Mouse (Mus musculus) Patski (cell line): ENCODE measurements around the gene Scube3. TPM values are rescaled to one million over a fixed set of nuclear protein-coding genes. Genes with fewer than 3 reads are reported as not detected.

ENCODE experiments used
- ATAC-seq: fragments of 100-300 bp; one replicate; pipeline ENCODE4 v1.8.0; 2021
- CTCF ChIA-PET: fragments of 350-600 bp; sonication (Branson Sonifier 250); formaldehyde crosslinking; loops from one replicate; lab custom pipeline; 2022; ENCODE audit warnings: inconsistent platforms; lab: Charles Lee
- POLR2A ChIA-PET: fragments of 350-600 bp; sonication (Branson Sonifier 250); formaldehyde crosslinking; loops from one replicate; lab custom pipeline; 2022; ENCODE audit warnings: antibody characterized with exemption, inconsistent platforms; lab: Charles Lee
- DNase-seq: peaks from one replicate; pipeline ENCODE4 v3.0.0-alpha.2; 2011; ENCODE audit warnings: low read depth, low spot score
- H3K27me3 ChIP-seq: fragments of 371-371 bp; one replicate; pipeline ENCODE4 v1.5.1; 2021
- CTCF ChIP-seq: fragments of 100-300 bp; IDR thresholded peaks from one replicate; pipeline ENCODE4 v1.5.1; 2021
- in situ Hi-C: fragments of 300-500 bp; cut with MboI; formaldehyde crosslinking; loops from 3 replicates; pipeline ENCODE4 v1.11.1; 2018; ENCODE audit warnings: low pct_unique_long_range_greater_than_20kb, mixed read lengths
- polyA plus RNA-seq: library from polyadenylated mRNA; unstranded; gene quantifications from one replicate; pipeline ENCODE4 v1.2.3, GENCODE M21; 2021

The Scube3 gene
- polyA plus RNA-seq, 1 experiment from 2014 or later = 17.9 TPM

- in situ Hi-C loops = no loop called here
Observed at GRCm38 (mm10) chr17:28144241-28144640, 2.3 kb downstream of the Scube3 start.

GRCm38 (mm10) chr17:28148288-28148687 is 6.3 kb downstream of the Scube3 start:
- CTCF ChIA-PET = interaction anchor here (1.0 to 1.9 kb wide), 4 partner anchors 14 to 63 kb away, joined by 3 to 6 read pairs (median 4); no protein-coding TSS in a partner anchor
- no peaks in the 10 kb centered on the region for H3K27me3 ChIP-seq
- ATAC-seq = no peak

More at GRCm38 (mm10) chr17:28144241-28144640, 2.3 kb downstream of the Scube3 start:
- CTCF ChIA-PET = interaction anchor here (1.4 to 4.3 kb wide), 4 partner anchors 10 to 59 kb away, joined by 6 to 16 read pairs (median 10); no protein-coding TSS in a partner anchor
- POLR2A ChIA-PET = interaction anchor here (0.6 kb wide), 1 partner anchor 34 kb away, joined by 7 read pairs; no protein-coding TSS in a partner anchor
- H3K27me3 ChIP-seq = no peaks in the 10 kb centered on the region
- no peak for TF ChIP-seq CTCF
- ATAC-seq (no peak), DNase-seq (no peak)

DNA sequence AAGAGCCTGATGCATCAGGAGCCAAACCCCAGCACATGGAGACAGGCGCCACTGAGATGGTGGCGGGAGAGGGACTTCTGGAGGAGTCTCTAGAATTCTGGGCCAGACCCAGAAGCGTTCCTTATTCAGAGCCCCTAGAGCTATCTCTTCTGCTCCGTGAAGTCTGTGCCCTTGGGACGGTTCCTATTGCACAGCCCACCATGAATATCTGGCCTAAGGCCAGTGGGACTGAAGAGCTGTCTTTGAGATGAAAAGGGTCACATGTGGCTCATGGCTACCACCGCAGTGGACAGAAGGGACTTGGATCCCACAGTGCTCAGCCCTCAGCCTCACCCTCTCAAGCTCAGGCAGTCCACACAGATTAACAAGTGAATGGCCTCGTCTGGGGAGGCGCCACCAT is 7.8 kb downstream of the Scube3 start:
- DNase-seq = no peak
- H3K27me3 ChIP-seq = no peaks in the 10 kb centered on the region
- TF ChIP-seq CTCF = no peak
- CTCF ChIA-PET = interaction anchor here (1.9 kb wide), 1 partner anchor 65 kb away, joined by 6 read pairs; no protein-coding TSS in a partner anchor
- POLR2A ChIA-PET = no interaction called here
- in situ Hi-C loops = no loop called here
- no peak for ATAC-seq

More at GRCm38 (mm10) chr17:28148288-28148687, 6.3 kb downstream of the Scube3 start:
- no peak for DNase-seq
- TF ChIP-seq CTCF = no peak
- in situ Hi-C loops = no loop called here
- POLR2A ChIA-PET = interaction anchor here (0.5 to 1.2 kb wide), 2 partner anchors 11 to 14 kb away, joined by 3 to 4 read pairs; no protein-coding TSS in a partner anchor

DNA sequence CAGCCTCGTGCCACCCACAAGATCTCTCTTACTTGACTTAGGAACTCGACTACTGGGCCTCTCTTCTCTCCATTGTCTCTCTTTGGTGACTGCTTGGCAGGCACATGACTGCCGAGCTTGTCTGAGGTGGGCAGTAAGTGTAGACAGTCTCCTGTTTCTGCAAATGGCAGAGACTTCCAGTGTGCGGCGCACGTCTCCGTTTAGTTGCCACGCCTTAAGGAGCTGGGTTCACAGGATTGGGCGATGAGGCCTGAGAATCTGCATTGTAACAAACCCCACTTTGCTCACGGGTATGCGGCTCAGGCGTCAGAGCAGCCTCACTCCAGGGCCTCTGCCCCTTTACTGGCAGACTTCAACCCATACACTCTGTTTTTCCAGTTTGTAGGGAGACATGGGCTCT is 8.5 kb downstream of the Scube3 start:
- no peak for TF ChIP-seq CTCF
- DNase-seq (no peak), ATAC-seq (no peak)
- ChIA-PET POLR2A (no interaction called here), CTCF (no interaction called here)
- no peaks in the 10 kb centered on the region for H3K27me3 ChIP-seq
- in situ Hi-C loops = no loop called here

DNA sequence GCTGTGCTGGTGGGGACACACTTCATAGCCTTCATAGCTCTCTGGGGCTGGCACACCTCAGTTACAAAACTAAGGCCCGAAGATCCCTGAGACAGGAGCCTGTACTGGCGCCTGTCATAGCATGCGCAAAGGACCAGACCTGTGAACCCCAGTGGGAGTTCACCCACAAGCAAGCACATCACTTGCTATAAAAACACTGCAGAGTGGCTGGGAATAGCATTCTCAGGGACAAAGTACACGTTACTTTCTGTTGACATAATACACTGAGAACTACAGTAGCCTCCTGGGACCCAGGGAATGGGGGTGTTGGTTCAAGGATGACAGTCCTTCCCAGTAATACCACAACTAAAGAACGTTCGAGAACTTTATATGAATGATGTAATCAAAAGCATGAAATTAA is 11.2 kb downstream of the Scube3 start:
- no peaks in the 10 kb centered on the region for H3K27me3 ChIP-seq
- ATAC-seq = no peak
- no peak for TF ChIP-seq CTCF
- in situ Hi-C loops = no loop called here
- CTCF ChIA-PET = no interaction called here
- no peak for DNase-seq
- POLR2A ChIA-PET = interaction anchor here (0.6 kb wide), 1 partner anchor 245 kb away, joined by 4 read pairs; no protein-coding TSS in a partner anchor

GRCm38 (mm10) chr17:28154970-28155369 is 13.0 kb downstream of the Scube3 start:
- H3K27me3 ChIP-seq = no peaks in the 10 kb centered on the region
- POLR2A ChIA-PET = no interaction called here
- ATAC-seq (no peak), DNase-seq (no peak)
- in situ Hi-C loops = no loop called here
- CTCF ChIA-PET = no interaction called here
- no peak for TF ChIP-seq CTCF

- ATAC-seq = no peak
Observed at GRCm38 (mm10) chr17:28160361-28160760, 18.4 kb downstream of the Scube3 start.

DNA sequence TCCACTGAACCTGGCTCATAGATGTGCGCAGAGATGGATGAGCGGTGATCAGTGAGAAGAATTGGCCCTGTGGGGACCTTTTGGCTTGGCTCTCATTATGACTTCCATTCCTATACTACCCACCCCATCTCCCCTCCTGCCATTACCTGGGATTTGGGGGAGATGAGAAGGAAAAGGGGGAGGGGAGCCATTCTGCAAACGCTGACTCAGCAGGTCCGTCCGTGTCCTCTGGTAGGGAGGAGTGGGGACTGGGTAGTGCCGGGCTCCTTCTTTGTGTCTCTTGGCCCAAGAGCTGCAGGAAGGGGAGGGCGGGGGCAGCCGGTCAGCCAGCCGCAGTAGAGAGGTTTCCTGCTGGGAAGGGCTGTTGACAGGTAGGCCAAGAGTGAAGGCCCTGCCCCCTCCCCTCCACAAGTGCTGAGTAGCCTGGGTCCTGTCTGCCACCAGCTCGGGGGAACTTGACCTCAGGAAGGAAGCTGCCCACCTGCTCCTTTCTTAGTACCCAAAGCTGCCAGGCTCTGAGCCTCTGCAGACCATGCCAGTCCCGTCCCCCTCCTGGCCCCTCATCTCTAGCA is 19.5 kb downstream of the Scube3 start:
- in situ Hi-C loops = loop anchor here (5.0 kb wide), 2 partner anchors 79 to 174 kb away; partner anchors contain the start of gene Tcp11
- ChIA-PET POLR2A (no interaction called here), CTCF (interaction anchor here (9.5 kb wide), 1 partner anchor 76 kb away, joined by 69 read pairs; no protein-coding TSS in a partner anchor)
- no peak for TF ChIP-seq CTCF
- DNase-seq (no peak), ATAC-seq (no peak)
- no peaks in the 10 kb centered on the region for H3K27me3 ChIP-seq

More at GRCm38 (mm10) chr17:28160361-28160760, 18.4 kb downstream of the Scube3 start:
- ChIA-PET CTCF (interaction anchor here (9.5 kb wide), 1 partner anchor 75 kb away, joined by 69 read pairs; no protein-coding TSS in a partner anchor), POLR2A (no interaction called here)
- TF ChIP-seq CTCF = no peak
- no peak for DNase-seq
- in situ Hi-C loops = loop anchor here (5.0 kb wide), 2 partner anchors 78 to 173 kb away; partner anchors contain the start of gene Tcp11
- no peaks in the 10 kb centered on the region for H3K27me3 ChIP-seq

DNA sequence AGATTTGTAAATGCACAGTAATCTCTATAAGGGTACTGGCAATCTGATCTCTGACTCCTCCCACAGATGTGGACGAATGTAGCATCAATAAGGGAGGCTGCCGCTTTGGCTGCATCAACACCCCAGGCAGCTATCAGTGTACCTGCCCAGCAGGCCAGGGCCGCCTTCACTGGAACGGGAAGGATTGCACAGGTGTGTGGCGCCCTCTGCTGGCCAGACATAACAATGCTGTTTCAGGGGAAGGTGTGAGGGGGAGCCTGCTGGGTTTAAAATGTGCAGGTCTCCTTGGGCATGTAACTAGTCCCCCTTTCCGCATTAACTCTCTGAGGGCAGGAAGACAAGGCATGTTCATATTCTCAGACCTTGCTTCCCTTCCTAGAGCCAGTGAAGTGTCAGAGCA is 21.7 kb downstream of the Scube3 start:
- H3K27me3 ChIP-seq = no peaks in the 10 kb centered on the region
- DNase-seq (no peak), ATAC-seq (no peak)
- TF ChIP-seq CTCF = no peak
- POLR2A ChIA-PET = no interaction called here
- in situ Hi-C loops = loop anchor here (5.0 kb wide), 2 partner anchors 81 to 176 kb away; partner anchors contain the start of gene Tcp11
- CTCF ChIA-PET = interaction anchor here (0.8 to 9.5 kb wide), 15 partner anchors 8 to 251 kb away, joined by 3 to 69 read pairs (median 3); no protein-coding TSS in a partner anchor

GRCm38 (mm10) chr17:28170460-28171305 is 28.7 kb downstream of the Scube3 start:
- in situ Hi-C loops = no loop called here
- no peaks in the 10 kb centered on the region for H3K27me3 ChIP-seq
- ChIA-PET CTCF (interaction anchor here (1.7 kb wide), 1 partner anchor 85 kb away, joined by 4 read pairs; no protein-coding TSS in a partner anchor), POLR2A (interaction anchor here (1.1 kb wide), 1 partner anchor 12 kb away, joined by 3 read pairs; no protein-coding TSS in a partner anchor)
- ATAC-seq = peak; percentile 42
- TF ChIP-seq CTCF = no peak
- no peak for DNase-seq
